Mouse (Mus musculus): Measurements from ENCODE around the gene Gng12.

GRCm38 (mm10) chr6:67045424-67045823 is 149.2 kb downstream of the Gng12 start:
- TF ChIP-seq POLR2A (IDR thresholded peaks at IDR 0.05; ENCODE audit: insufficient read depth, low read depth, low read length) (no peak), CTCF (IDR thresholded peaks at IDR 0.05) (no peak)

All from heart, adult 2 months (tissue).